Mouse (Mus musculus): ENCODE data around the gene Ltbp2.

Gene Ltbp2

DNA sequence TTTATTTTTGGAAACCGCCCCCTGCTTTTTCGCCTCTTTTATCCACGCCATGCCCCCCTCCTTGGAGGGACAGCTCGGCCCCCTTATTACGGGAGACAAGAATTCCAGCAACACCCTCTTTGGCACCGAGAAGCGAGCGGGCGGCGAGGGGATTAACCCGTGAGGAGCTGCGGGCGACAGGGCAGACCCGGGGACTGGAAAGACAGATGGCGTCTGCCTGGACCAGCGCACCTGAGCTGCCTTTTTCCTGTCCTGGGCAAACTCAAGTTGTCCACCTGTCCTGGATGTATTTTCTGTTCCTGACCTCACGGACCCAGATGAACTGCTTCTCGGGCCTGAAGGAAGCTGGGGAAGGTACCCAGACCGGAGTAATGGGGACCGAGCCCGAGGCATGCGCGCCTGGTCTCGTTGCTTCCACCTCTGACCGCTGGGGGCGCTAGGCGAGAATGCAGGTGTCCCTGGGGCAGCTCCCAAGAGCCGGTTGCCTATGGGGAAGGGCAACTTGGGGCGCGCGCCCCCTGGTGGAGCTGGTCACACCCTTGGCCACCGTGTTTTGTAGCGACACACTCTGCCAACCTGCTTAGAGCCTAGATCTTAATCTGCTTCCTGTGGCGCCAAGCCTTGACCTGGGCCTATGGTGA is at the start of gene Ltbp2:
Ltbp2 (minus strand) TSS at position 52 of the 641 bp plus-strand sequence.
- ATAC-seq (ENCODE audit: low TSS enrichment), result peak; percentile 59; the same call in 1 of the 2 replicates

DNA sequence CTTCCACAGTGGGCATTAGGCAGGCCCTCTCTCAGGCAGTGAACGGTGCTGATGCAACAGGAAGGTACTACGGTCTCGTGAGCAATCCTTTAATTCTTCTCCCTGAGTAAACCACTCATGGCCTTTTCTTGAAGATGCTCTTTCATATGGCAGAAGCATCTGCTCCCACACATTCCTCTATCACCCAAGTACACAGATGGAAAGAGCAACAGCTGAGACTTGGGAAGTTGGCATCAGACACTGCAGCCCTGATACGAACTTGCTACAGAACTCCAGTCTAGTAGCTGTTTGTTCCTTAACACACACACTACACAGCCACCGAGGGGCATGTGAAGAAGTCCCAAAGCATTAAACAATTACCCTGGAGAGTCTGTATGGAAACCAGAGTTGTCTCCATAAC is 48.0 kb upstream of the Ltbp2 start:
- ATAC-seq (ENCODE audit: low TSS enrichment), result peak; percentile 69

DNA sequence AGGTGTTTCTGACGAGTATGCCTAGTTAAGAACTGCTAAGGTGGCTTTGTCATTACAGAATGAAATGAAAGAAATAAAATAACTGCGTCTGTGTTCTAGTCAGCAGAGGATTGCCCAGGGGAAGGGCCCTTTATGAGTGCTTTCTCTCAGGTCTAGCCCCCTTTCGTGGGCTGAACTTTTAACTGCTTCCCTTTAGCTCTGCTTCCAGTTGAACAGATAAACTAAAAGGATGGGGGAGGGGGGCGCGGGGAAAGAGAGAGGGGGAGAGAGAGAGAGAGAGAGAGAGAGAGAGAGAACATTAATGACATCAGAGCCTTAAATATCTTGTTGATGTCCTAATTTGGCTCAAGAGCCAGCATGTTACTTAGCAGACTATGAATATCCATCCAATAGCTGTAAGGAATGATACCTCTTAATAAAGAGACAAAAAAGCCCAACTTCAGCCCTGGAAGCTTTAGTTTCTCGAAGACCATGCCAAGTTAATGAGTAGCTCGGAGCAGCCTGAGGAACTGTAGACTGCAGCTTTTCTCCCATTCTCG is 45.6 kb upstream of the Ltbp2 start:
- ATAC-seq (ENCODE audit: low TSS enrichment), result no peak

GRCm38 (mm10) chr12:84918809-84919208 is 42.5 kb upstream of the Ltbp2 start:
- ATAC-seq (ENCODE audit: low TSS enrichment), result no peak

DNA sequence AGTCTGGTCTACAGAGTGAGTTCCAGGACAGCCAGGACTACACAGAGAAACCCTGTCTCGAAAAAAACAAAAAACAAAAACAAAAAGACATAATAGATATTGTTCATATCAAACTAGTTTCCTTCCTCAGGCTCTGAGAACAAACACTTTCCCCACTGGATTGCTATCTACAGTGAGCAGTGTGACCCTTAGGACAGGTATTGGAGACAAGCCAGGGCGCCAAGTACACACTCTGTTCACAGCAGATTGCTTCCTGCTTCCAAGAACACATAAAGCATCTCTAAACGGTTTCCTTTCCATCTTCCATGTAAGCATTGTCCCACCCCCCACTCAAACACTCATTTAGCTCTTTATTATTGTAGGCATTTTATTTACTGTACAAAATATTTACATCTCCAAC is 41.5 kb upstream of the Ltbp2 start:
- ATAC-seq (ENCODE audit: low TSS enrichment), result no peak

DNA sequence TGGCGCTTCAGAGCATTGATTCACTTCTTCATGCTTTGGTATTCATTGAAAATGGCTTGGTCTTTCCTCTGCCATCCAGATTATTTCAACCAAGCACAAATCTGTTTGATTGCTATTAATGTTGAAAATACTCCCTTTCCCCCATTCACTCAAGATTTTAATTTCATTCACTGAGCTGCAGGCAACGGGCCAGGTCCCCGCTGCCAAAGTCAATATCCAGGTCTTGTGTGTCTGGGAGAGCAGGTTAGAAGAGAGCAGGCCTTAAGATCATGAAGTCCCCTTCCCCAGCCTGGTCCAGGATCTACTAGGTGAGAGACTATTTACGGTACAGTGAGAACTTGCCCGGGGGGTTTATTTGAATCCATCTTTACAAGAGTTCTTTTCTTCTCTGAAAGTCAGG is 38.6 kb upstream of the Ltbp2 start:
- no peak for ATAC-seq (ENCODE audit: low TSS enrichment)

DNA sequence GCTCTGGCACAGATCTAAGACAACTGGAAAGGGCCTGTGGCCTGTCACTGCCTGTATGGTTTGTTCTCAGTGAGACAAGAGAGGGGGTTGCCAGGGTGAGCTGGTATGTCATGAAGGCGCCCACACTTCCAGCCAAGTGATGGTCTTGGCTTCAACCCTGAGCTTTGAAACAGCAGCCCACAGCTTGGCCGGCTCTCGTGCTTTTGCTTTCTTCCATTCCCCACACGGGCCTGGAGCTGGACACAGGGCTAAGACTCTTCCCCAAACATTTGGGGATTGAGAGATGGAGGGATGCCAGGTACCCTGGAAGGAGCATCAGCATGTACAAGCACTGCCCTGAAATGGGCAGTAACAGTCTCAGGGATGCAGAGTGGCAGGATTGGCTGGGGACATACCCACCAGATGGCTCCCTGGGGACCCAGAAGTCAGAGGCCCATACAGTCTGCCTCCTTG is 36.3 kb upstream of the Ltbp2 start:
- no peak for ATAC-seq (ENCODE audit: low TSS enrichment)

GRCm38 (mm10) chr12:84911640-84912039 is 35.3 kb upstream of the Ltbp2 start:
- ATAC-seq (ENCODE audit: low TSS enrichment), result no peak

- ATAC-seq (ENCODE audit: low TSS enrichment), result no peak
These were observed 33.7 kb upstream of the Ltbp2 start for GRCm38 (mm10) chr12:84910066-84910465.

- ATAC-seq (ENCODE audit: low TSS enrichment), result peak; percentile 33
These were observed 31.5 kb upstream of the Ltbp2 start for GRCm38 (mm10) chr12:84907627-84908480.

GRCm38 (mm10) chr12:84907024-84907626 is 30.8 kb upstream of the Ltbp2 start:
- ATAC-seq (ENCODE audit: low TSS enrichment), result peak; percentile 20; the same call in 1 of the 2 replicates

GRCm38 (mm10) chr12:84904399-84904798 is 28.1 kb upstream of the Ltbp2 start:
- ATAC-seq (ENCODE audit: low TSS enrichment), result no peak

- ATAC-seq (ENCODE audit: low TSS enrichment), result no peak
These were observed 24.0 kb upstream of the Ltbp2 start for GRCm38 (mm10) chr12:84900317-84900716.

DNA sequence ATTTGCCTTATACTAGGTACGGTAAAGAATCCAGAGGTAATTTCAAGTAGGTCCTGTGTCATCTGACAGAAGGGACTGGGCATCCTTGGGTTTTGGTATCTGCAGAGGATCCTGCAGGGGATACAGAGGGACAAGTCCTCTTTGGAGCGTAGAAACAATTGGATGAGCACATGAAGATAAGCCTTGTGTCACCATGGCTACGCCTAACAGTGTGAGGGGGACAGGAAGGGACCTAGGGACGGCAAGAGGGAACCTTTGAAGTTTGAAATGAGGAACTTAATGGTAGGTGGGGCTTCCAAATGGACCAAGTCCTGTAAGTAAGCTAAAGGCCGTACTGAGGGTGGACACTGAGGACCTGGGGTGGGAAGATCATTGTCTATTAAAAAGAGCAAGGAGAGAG is 21.0 kb upstream of the Ltbp2 start:
- no peak for ATAC-seq (ENCODE audit: low TSS enrichment)

- ATAC-seq (ENCODE audit: low TSS enrichment), result no peak
These were observed 19.9 kb upstream of the Ltbp2 start for GRCm38 (mm10) chr12:84896235-84896634.

- no peak for ATAC-seq (ENCODE audit: low TSS enrichment)
These were observed 17.6 kb upstream of the Ltbp2 start for GRCm38 (mm10) chr12:84893648-84894628.

DNA sequence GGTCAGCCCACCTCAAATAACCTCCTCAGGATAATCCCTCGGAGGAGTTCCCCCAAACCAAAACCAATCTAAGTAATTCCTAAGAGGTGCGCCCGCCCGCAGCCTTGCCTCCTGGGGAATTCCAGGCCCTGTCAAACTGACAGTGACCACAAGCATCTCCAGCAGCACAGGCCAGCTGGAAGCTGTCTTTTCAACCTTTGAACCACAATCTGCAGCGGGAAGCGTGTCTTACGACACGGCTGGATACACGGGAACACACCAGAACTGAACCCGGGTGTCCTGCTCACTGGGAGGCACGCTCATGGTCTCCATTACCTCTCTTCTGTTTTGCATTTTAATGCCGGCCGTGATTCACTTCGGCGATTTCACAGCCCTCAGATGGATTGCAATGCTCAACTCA is 14.0 kb upstream of the Ltbp2 start:
- no peak for ATAC-seq (ENCODE audit: low TSS enrichment)

DNA sequence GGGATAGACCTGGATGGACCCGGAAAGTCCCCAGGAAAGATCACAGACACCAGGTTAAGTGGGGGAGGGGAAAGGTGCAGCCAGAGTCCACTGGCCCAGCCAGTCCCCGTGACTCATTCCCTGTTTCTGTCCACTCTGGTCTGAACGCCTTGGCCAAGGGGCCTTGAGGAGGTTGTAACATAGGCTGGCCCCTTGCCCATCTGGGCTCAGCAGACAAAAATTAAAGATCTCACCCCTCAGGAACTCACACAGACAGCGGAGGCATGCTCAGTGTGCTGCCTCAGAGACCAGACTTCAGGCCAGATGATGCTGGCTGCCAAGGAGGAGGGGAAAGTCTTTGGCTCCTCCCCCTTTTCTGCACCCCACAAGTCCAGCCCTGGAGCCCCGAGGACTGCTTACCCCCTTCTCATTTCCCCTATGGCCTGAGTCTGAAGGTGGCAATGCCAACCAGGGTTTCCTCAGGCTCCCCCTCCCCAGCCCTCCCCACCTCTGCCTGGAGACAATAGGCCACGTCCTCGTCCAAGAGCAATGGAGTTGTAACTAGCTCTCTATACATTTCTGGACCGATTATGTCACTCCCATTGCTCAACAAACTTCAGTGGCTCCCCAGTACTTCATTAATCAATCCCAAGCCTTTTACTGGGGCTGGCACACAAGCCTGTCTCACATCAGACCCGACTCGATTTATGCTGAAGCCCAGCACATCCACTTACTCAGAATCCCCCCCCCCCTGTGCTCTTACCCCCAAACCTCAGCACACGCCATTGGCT is 9.0 kb upstream of the Ltbp2 start:
- no peak for ATAC-seq (ENCODE audit: low TSS enrichment)

GRCm38 (mm10) chr12:84884423-84885076 is 8.2 kb upstream of the Ltbp2 start:
- no peak for ATAC-seq (ENCODE audit: low TSS enrichment)

DNA sequence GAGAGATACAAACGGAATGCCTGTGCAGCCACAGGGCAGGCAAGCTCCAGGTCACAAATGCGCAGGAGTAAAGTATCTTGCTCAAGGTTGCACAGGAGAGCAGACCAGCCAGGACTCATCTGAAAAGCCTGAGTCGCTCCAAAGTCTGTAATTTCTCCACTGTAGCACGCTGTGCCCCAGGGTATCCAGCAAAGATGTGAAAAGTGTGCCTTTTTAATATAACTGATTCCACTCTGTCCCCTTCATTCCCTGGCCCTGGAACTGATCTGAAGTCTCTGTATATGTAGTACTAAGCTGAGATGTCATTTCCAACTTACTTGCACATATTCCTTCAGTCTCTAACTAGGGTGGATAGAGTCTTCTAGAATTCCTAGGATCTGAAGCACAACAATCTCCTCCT is 6.5 kb upstream of the Ltbp2 start:
- no peak for ATAC-seq (ENCODE audit: low TSS enrichment)

Data from frontal cortex, adult (tissue).